Mouse (Mus musculus): Measurements from ENCODE around the gene Eomes. TPM values are rescaled to one million over a fixed set of nuclear protein-coding genes. Genes with fewer than 3 reads are reported as not detected.

Eomes gene
- not detected in 2 replicates for polyA plus RNA-seq (2015; fragmentation: Nextera tagmentation; extraction: Ambion mirVana)

DNA sequence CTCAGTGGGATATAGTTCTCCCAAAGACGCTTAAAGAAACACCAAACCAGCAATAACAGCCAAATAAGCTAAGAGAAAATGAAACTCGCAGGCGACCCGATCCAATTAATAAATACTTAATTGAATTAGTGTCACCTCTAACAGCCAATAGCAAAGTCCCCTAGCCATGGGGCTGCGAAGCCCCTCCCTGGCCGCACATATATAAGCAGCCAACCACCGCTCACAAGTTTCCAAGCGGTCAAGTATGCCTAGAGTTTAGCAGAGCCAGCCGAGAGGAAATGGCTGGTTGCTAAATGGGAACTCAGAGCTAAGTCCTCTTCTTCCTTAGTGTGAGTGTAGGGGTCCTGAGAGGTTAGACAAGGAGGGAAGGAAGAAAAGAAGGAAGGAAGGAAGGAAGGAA is at the start of gene Eomes:
Gene Eomes, plus strand, starts transcription at position 252 of the 400 bp plus-strand sequence.
- DNase-seq (no peak), ATAC-seq (no peak)
- Histone ChIP-seq H3K4me3 (ENCODE audit: low read depth, low read length) (peak within 1 kb of the TSS; percentile 43), H3K36me3 (replicated peaks; ENCODE audit: insufficient read depth, low read length) (no peaks in the 10 kb centered on the region), H3K9me3 (ENCODE audit: low read length) (no peaks in the 10 kb centered on the region), H3K27ac (ENCODE audit: low read depth) (no peak within 1 kb of the TSS), H3K4me2 (ENCODE audit: low read depth, low read length) (peak within 1 kb of the TSS; percentile 68), H3K4me1 (ENCODE audit: insufficient read depth) (peaks cover 9% of the 10 kb centered on the region; the same call in 1 of the 2 replicates), H3K9ac (replicated peaks) (no peak within 1 kb of the TSS), H3K27me3 (ENCODE audit: insufficient read depth, low read length) (peaks cover 79% of the 10 kb centered on the region)
- WGBS (ENCODE audit: insufficient replicate concordance): 2% methylated on average over 9 of the region's 9 CpGs
- TF ChIP-seq CTCF (IDR thresholded peaks at IDR 0.05; ENCODE audit: low read depth) (no peak), EP300 (IDR thresholded peaks at IDR 0.05; ENCODE audit: low read depth) (no peak)

DNA sequence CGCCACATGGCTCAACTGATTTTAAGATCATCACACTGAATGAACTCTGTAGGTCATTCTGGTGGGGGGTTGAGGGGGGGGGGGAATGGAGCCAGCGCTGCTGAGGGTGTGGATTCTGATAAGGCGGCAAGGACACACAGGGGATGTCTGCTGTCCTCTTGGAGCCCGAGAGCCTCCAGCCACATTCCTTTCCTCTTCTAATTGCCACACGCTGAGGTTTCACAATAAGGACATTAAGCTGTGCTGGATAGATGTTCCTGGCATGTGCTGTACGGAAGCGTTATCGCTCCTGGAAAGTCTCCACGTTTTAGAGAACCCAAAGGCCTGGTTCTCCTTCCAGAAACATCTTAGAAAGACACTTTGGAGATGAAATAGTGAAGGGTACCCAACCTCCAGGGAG is 33.2 kb upstream of the Eomes start:
- H3K9ac ChIP-seq (replicated peaks): no peak overlapping the region
- no peak overlapping the region for H3K27ac ChIP-seq (ENCODE audit: low read depth)
- H3K4me2 ChIP-seq (ENCODE audit: low read depth, low read length): no peak overlapping the region
- no peaks in the 10 kb centered on the region for H3K27me3 ChIP-seq (ENCODE audit: insufficient read depth, low read length)
- no peak for TF ChIP-seq CTCF (IDR thresholded peaks at IDR 0.05; ENCODE audit: low read depth)
- no peak for TF ChIP-seq EP300 (IDR thresholded peaks at IDR 0.05; ENCODE audit: low read depth)
- no peak for ATAC-seq
- no peaks in the 10 kb centered on the region for H3K36me3 ChIP-seq (replicated peaks; ENCODE audit: insufficient read depth, low read length)
- 55% methylated on average over 9 of the region's 9 CpGs for WGBS (ENCODE audit: insufficient replicate concordance)
- no peaks in the 10 kb centered on the region for H3K4me1 ChIP-seq (ENCODE audit: insufficient read depth)
- no peak overlapping the region for H3K4me3 ChIP-seq (ENCODE audit: low read depth, low read length)
- no peaks in the 10 kb centered on the region for H3K9me3 ChIP-seq (ENCODE audit: low read length)
- no peak for DNase-seq

DNA sequence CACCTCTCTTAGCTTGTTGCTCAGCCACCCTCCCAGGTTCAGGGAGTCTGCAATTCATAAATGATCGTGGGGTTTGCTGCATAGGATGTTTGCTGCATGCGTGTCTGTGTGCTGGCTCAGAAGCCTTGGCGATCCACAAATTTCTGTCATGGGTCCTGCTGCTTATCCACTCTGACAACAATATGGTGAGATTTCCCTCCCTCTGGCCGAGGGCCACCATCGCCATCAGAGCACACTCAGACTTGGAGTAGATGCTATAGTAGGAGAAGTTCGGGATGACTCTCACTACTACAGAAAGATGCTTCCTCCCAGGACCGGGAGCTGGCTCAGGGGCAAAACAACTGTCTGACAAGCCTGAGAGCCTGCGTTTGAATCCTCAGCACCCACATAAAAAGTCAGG is 28.7 kb upstream of the Eomes start:
- no peak for TF ChIP-seq EP300 (IDR thresholded peaks at IDR 0.05; ENCODE audit: low read depth)
- no peak for TF ChIP-seq CTCF (IDR thresholded peaks at IDR 0.05; ENCODE audit: low read depth)
- Histone ChIP-seq H3K27me3 (ENCODE audit: insufficient read depth, low read length) (no peaks in the 10 kb centered on the region), H3K4me3 (ENCODE audit: low read depth, low read length) (no peak overlapping the region), H3K9ac (replicated peaks) (no peak overlapping the region), H3K27ac (ENCODE audit: low read depth) (no peak overlapping the region), H3K4me2 (ENCODE audit: low read depth, low read length) (no peak overlapping the region), H3K36me3 (replicated peaks; ENCODE audit: insufficient read depth, low read length) (no peaks in the 10 kb centered on the region), H3K4me1 (ENCODE audit: insufficient read depth) (no peaks in the 10 kb centered on the region), H3K9me3 (ENCODE audit: low read length) (no peaks in the 10 kb centered on the region)
- no peak for ATAC-seq
- DNase-seq: no peak
- WGBS (ENCODE audit: insufficient replicate concordance): 77% methylated on average over 8 of the region's 8 CpGs

DNA sequence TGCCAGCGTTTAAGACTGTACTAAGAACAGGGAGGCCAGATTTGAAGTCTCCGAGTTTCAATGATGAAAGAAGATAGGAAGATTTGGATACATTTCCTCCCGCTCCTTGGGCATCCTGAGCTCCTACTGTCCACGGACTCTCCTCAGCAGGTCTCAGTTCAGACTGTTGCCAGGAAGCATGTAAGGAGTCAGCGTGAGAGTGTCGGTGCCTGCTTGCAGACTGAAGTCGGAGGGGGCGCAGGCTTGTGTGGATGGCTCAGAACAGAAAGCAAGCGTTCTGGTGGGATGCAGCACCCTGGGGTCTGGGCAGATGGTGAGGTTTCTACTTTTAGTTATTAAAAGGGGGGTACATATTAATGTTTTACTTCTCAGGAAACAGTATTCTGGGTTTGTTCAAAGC is 24.6 kb upstream of the Eomes start:
- DNase-seq (no peak), ATAC-seq (no peak)
- H3K4me1 ChIP-seq (ENCODE audit: insufficient read depth): no peaks in the 10 kb centered on the region
- no peaks in the 10 kb centered on the region for H3K9me3 ChIP-seq (ENCODE audit: low read length)
- 53% methylated on average over 9 of the region's 9 CpGs for WGBS (ENCODE audit: insufficient replicate concordance)
- peak overlapping the region; percentile 38 for H3K4me2 ChIP-seq (ENCODE audit: low read depth, low read length)
- no peaks in the 10 kb centered on the region for H3K36me3 ChIP-seq (replicated peaks; ENCODE audit: insufficient read depth, low read length)
- no peak for TF ChIP-seq CTCF (IDR thresholded peaks at IDR 0.05; ENCODE audit: low read depth)
- TF ChIP-seq EP300 (IDR thresholded peaks at IDR 0.05; ENCODE audit: low read depth): no peak
- no peak overlapping the region for H3K9ac ChIP-seq (replicated peaks)
- peak overlapping the region; percentile 24; the same call in 1 of the 2 replicates for H3K4me3 ChIP-seq (ENCODE audit: low read depth, low read length)
- no peaks in the 10 kb centered on the region for H3K27me3 ChIP-seq (ENCODE audit: insufficient read depth, low read length)
- H3K27ac ChIP-seq (ENCODE audit: low read depth): no peak overlapping the region

DNA sequence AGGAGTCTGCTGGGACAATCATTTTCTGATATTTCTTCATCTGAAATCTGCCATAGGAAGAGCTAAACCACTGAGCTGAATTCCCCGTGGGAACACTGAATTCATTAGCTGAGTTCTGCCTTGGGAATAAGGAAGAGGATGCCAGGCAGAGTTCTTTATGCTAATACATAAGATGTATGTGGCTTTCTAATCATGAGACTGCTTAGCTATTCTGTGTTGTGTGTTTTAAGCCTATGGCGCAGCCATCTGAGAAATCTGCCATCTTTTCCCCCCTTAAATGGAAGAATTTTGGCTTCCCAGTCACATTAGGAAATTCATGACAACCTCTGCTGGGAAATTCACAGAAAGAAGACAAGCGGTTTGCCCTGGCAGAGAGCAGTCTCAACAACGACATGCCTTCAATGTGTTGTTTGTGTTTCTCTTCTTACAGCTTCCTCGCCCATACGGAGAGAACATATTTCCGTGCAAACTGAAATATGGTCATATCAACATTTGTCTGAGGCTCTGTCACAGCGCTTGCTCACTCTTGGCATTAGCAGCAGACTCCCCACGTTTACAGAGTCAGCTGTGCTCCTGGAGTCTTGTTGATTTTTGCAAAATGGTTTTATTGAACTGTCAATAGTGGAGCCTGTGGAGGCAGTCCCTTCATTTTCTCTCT is 22.7 kb upstream of the Eomes start:
- Histone ChIP-seq H3K36me3 (replicated peaks; ENCODE audit: insufficient read depth, low read length) (no peaks in the 10 kb centered on the region), H3K4me3 (ENCODE audit: low read depth, low read length) (no peak overlapping the region), H3K4me2 (ENCODE audit: low read depth, low read length) (no peak overlapping the region), H3K27ac (ENCODE audit: low read depth) (no peak overlapping the region), H3K27me3 (ENCODE audit: insufficient read depth, low read length) (no peaks in the 10 kb centered on the region), H3K9me3 (ENCODE audit: low read length) (no peaks in the 10 kb centered on the region), H3K4me1 (ENCODE audit: insufficient read depth) (no peaks in the 10 kb centered on the region), H3K9ac (replicated peaks) (no peak overlapping the region)
- 56% methylated on average over 9 of the region's 9 CpGs for WGBS (ENCODE audit: insufficient replicate concordance)
- DNase-seq (no peak), ATAC-seq (no peak)
- TF ChIP-seq EP300 (IDR thresholded peaks at IDR 0.05; ENCODE audit: low read depth) (no peak), CTCF (IDR thresholded peaks at IDR 0.05; ENCODE audit: low read depth) (no peak)

DNA sequence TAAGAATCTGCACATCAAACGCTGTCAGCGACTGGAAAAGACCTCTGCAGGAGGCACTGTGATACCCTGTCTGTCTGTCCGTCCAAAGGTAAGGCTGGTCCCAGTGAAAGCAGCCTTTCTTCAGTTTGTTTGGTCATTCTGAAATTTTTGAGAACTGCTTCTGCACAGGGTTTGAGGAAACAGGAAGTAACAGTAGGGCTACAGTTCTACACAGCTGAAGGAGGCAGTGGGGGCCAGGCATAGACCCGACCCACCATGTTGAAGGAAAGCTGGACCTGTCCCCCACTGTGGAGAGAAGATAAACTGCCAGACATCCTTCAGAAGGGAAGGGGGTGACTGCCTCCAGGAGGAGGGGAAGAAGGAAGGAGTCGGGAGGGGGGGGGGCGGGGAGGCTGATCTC is 21.6 kb upstream of the Eomes start:
- H3K4me1 ChIP-seq (ENCODE audit: insufficient read depth): no peaks in the 10 kb centered on the region
- H3K9ac ChIP-seq (replicated peaks): no peak overlapping the region
- WGBS (ENCODE audit: insufficient replicate concordance): 20% methylated on average over 5 of the region's 6 CpGs
- no peaks in the 10 kb centered on the region for H3K27me3 ChIP-seq (ENCODE audit: insufficient read depth, low read length)
- ATAC-seq (no peak), DNase-seq (no peak)
- no peaks in the 10 kb centered on the region for H3K36me3 ChIP-seq (replicated peaks; ENCODE audit: insufficient read depth, low read length)
- no peak for TF ChIP-seq CTCF (IDR thresholded peaks at IDR 0.05; ENCODE audit: low read depth)
- no peak for TF ChIP-seq EP300 (IDR thresholded peaks at IDR 0.05; ENCODE audit: low read depth)
- no peak overlapping the region for H3K4me3 ChIP-seq (ENCODE audit: low read depth, low read length)
- no peak overlapping the region for H3K27ac ChIP-seq (ENCODE audit: low read depth)
- H3K9me3 ChIP-seq (ENCODE audit: low read length): no peaks in the 10 kb centered on the region
- no peak overlapping the region for H3K4me2 ChIP-seq (ENCODE audit: low read depth, low read length)

All from liver, postnatal 0 days (tissue).